Mouse (Mus musculus): ENCODE data around the gene Gm8212.
"Not testable (repeated sequence)": the region's sequence is repeated elsewhere in the genome, so short reads cannot be mapped to it uniquely, and the experiment has no call there.

Gene Gm8212

GRCm38 (mm10) chr14:44197361-44197760, at the start of gene Gm8212:
TSS of gene Gm8212 (plus strand) at chr14:44197661.
- not testable (repeated sequence) for DNase-seq (ENCODE audit: low spot score)

- not testable (repeated sequence) for DNase-seq (ENCODE audit: low spot score)
Observed at GRCm38 (mm10) chr14:44213154-44213553, 15.7 kb downstream of the Gm8212 start, which contains the start of gene 4930503E14Rik. TSS of gene 4930503E14Rik (minus strand) at chr14:44213254.

GRCm38 (mm10) chr14:44248039-44248438, 50.6 kb downstream of the Gm8212 start:
- no peak for DNase-seq (ENCODE audit: low spot score)
